Mouse (Mus musculus) v-Abl transformed pro-B cells (cell line): ENCODE results near the gene Med24.

Experiments
- in situ Hi-C, 2 experiments: fragments of 400-800 bp; cut with MboI; formaldehyde crosslinking; loops; one replicate each; pipeline ENCODE4 v1.15.1; 2025; ENCODE audit not compliant: unreplicated experiment in 2 of 2

Gene Med24

DNA sequence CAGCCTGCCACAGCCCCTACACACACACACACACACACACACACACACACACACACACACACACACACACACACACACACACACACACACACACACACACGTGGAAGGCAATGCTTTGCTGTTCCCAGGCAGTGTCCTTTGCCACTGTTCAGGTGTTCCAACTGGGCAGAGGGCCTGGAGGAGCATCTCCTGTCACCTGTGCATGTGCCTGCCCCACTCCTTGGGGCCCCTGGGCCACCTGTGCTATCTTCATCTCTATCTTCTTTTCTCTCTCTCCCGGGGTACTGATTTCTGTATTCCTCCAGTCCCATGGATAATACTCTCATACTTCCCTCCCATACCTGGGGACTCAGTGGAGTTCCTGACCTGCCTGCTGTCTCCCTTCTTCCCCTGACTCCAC is 37.1 kb upstream of the Med24 start:
- in situ Hi-C loops: no loop called here

DNA sequence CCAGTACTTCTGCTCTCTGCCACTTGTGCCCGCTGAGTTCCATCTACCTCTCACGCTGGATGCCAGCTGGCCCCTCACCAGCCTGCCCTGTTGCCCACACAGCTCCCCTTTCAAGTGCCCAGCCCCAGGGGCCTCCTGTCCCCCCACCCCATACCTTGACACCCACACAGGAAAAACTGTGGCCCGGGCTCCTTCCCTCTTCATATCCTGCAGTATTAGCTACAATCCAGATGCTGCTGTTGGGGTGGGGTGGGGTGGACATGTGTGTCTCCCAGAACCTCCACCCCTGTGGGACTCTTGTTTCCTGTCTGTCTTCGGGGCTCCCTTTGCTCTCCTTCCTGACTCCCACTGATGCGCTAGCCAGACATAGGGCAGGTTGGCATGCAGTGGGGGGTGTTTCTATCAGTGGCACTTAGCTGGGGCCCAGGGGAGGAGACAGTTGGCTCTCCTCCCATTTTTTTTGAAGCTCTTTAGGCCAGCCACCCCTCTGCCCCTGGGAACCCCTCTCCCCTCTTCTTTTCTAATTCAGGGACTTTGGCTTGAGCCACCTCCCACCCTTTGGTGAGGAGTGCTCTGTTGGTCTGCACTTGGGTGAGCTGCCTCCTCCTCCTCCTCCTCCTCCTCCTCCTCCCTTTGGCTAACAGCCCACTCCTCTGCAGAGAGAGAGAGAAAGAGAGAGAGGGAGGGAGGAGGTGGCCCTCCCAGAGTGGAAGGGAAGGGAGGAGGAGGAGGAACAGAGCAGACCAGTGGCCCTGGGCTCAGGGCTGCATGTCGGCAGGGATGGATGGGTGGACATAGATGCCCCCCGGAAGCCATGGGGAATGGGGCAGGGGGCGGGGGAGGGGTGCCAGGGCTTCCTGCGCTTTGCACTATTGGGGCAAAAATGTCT is 36.4 kb upstream of the Med24 start:
- in situ Hi-C loops: no loop called here

DNA sequence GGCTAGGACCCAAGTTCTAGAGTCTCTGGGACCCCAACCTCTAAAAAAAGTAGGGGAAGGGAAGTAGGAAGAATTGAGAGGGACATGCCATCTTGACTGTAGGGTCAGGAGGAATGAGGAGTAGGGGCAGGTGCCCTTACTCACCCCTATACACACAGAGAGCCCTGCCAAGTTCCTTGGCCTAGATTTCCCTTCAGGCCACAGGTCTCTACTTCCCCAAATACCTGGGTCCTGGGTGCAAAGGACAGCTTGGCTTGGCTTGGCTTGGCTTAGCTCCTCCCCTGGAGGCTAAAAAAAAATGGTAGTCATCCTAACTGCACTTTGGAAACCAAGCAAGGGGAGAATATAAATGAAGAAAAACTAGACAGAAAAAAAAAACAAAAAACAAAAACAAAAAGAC is 35.5 kb upstream of the Med24 start:
- in situ Hi-C loops: no loop called here

DNA sequence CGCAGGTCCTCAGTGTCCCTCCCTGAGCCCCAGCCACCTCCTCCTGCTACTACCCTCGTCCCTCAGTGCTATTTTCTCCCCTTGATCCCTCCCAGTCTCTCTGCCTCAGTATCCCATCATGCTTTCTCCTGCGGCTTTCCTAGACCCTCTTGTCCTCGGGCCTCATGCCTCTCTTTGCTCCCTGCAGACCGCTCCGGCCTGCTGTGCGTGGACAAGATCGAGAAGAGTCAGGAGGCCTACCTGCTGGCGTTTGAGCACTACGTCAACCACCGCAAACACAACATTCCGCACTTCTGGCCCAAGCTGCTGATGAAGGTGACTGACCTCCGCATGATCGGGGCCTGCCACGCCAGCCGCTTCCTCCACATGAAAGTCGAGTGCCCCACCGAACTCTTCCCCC is 34.9 kb upstream of the Med24 start:
- in situ Hi-C loops: no loop called here

DNA sequence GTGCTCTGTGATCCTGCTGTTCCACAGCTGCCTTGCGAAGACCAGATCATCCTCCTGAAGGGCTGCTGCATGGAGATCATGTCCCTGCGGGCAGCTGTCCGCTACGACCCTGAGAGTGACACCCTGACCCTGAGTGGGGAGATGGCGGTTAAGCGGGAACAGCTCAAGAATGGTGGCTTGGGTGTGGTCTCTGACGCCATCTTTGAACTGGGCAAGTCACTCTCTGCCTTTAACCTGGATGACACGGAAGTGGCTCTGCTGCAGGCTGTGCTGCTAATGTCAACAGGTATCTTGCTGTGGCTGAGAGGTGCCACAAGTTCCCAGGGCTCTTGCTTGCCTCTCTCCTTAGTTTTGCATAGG is 34.2 kb upstream of the Med24 start:
- in situ Hi-C loops: no loop called here

DNA sequence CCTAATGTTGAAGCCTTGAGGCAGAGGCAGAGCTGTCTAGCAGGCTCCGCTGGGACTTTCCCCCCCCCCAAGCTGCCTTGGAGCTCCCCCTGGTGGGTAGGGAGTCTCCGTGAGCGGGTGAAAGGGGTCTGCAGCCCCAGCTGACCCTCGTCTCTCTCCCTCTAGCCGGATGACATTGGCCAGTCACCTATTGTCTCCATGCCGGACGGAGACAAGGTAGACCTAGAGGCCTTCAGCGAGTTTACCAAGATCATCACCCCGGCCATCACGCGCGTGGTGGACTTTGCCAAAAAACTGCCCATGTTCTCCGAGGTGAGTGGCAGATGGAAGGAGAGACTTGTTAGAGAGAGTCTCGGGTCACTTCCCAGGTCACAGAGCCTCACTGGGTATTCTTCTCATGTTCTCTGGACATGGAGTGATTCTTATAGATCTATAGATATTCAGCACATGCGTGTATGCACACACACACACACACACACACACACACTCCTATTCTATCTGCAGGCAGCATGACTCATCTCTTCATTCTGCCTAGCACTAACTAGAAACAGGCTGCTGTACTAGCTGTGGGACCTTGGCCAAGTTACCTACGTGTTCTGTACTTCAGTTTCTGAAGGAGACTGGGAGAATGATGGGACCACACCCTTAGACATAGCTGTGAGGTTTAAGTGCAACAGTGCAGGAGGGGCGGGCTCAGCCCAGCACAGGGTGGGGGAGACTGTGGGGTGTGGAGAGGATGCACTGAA is 33.7 kb upstream of the Med24 start:
- in situ Hi-C loops: no loop called here

DNA sequence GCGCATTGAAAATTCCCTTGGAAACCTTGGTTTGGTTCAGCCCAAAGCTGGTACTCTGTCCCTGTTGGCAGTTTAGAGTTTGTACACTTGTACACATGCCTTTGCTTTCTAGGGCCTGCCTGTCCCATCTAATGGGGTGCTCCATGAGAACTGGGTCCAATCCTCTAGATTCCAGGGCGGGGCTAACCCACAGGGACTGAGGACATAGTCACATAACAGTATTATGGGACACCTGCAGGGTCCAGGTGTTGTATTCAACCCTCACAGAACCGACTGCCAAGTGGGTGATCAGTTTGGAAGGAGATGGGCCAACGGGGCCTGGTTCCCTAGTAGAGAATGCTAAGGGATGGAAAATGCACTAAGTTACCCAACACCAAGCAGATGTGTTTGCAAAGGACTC is 32.7 kb upstream of the Med24 start:
- in situ Hi-C loops: no loop called here

DNA sequence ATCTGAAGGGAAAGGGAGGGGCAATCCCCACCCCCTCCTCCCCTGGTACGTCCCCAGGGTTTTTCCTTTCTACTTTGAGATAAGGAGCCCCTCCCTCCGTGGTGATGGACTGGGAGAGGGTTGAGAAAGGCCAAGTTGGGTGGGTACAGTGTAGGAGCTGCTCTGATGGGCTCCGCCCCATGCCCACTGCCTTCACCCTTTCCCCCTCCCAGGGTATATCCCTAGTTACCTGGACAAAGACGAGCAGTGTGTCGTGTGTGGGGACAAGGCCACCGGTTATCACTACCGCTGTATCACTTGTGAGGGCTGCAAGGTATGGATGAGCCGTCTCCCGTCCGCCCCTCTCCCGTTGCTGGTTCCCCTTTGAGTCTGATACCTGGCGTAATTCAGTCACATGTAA is 27.5 kb upstream of the Med24 start:
- in situ Hi-C loops: no loop called here

DNA sequence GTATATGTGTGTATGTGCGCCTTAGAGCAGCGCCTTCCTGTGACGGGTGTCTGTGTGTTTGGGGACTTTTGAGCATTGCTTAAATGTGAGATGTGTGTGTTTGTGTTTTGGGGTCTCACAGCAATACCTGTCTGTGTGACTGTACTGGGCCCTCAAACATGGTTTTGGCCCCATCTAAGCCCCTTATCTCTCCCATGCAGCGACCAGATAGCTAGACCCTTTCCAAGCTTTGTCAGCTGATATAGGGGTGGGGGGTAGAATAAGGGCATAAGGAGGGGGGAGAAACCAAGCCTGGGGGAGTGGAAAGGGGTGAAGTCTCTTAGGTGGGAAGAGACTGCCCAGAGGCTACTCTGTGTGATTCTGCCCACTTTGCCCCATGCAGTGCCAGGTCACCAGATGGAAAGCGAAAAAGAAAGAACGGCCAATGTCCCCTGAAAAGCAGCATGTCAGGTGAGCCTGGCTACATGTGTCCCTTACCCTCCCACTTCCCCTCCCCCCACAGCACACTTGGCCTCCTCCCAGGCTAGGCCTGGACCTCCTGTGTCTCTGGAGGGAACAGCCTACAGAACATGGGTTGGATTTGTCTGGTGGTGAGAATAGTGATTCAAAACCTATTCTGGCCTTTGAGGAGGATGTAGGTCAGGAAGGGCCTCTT is 26.6 kb upstream of the Med24 start:
- in situ Hi-C loops: no loop called here

DNA sequence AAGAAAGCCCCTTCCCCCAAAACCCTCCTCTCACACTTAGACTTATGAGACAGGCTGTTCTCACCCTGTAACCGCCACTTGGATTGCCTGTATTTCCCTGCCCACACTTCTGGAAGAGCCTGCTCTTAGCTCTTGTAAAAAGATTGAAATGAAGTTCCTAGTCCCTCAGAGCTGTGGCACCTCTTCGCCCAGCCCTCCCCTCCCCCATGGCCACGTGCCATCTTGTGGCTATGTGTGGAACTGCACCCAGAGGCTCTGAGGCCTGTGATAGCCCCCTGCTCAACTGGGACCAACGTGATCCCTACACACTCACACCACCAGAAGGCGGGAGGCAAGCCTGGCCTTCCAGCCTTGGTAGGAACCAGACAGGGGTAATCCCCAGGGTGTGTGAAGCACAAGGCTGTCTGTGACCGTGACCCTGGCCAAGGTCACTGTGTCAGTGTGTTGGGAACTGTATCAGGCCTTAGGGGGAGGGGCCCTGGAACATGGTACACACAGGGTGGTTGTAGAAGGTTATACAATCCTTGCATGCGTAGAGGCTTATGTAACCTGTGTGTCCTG is 25.5 kb upstream of the Med24 start:
- in situ Hi-C loops: no loop called here

DNA sequence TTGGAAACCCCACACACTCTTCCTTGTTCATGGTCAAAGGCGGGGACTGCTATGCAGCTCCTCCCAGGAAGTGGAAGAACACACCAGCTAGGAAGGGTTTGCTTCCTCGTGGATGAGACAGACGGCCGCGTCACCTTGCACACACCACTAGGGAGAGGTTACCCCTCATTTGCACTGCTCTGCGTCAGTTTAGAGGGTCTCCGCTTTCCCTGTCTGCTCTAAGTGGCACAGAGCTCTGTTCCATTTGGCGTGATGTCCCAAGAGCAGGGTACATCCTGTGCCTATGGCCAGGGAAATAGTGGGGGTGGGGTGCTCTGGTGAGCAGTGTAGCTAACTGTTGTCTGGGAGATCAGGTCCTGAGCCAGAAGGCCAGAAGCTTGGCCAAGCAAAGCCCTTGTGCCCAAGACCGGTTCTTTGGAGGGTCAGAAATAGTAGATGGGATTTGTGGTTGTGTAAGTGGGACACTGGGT is 25.0 kb upstream of the Med24 start:
- in situ Hi-C loops: no loop called here

DNA sequence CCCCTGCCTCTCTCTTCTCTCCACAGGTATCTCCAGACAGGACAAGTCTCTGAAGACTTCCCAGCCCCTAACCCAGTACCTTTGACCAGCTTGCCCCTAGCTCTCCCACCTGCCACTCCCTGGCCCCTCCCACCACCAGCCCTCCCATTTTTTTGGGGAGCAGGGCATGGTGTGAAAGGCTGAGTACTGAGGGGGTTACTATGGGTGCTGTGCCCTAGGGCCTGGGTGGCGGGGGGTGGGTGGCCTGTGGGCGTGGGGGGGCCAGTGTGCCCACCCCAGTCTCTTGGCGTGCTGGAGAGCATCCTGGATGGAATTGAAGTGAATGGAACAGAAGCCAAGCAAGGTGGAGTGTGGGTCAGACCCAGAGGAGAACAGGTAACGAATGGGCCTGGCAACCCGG is 24.0 kb upstream of the Med24 start:
- in situ Hi-C loops: no loop called here

DNA sequence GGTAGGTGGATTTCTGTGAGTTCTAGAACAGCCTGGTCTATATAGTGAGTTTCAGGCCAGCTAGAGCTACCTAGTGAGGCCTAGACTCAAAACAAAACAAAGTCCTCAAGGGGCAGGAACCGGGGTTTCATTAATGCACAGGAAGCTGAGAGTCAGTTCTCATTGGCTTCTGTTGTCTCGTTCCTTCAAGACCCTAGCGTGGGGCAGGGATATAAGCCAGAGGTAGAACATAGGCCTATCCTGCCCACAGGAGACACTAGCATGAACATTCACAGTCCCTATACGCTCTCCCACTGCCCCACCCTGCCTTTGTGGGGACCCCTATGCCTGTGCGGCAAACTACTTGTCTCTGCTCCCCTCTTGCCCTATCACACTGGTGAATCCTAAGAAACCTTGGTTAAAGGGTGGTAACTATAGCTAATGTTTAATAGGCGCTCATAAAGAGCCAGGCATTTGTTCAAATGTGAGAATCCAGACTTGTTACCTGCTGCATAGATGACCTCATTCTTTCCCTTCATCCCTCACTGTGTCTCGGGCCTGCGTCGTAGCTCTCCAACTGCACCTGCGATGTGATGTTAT is 23.4 kb upstream of the Med24 start:
- in situ Hi-C loops: no loop called here

DNA sequence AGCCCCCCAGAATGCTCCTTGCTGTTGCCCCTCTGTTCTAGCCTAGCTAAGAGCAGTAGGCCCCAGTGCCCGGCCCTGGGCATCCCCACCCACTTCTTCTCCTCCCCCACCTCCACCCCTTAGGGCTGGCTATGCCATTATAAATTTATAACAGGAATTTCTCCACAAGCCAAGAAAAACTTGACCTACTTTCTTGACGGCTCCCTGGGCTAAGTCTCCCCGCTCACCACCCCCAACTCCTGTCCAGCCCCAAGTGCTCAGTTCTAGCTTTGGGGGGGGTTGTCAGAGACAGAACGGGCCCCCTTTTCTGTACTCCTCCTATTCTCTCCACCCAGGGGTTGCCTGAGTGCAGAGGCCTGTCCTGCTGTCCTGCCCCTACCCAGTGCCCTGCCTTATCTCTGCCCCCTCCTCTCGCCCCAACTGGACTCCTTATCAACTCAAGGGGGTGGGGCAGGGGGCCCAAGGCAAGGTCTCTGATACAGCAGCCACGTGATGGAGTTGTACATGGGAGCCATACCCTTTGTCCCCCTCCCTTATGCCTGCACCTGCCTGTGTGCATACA is 22.1 kb upstream of the Med24 start:
- in situ Hi-C loops: no loop called here

DNA sequence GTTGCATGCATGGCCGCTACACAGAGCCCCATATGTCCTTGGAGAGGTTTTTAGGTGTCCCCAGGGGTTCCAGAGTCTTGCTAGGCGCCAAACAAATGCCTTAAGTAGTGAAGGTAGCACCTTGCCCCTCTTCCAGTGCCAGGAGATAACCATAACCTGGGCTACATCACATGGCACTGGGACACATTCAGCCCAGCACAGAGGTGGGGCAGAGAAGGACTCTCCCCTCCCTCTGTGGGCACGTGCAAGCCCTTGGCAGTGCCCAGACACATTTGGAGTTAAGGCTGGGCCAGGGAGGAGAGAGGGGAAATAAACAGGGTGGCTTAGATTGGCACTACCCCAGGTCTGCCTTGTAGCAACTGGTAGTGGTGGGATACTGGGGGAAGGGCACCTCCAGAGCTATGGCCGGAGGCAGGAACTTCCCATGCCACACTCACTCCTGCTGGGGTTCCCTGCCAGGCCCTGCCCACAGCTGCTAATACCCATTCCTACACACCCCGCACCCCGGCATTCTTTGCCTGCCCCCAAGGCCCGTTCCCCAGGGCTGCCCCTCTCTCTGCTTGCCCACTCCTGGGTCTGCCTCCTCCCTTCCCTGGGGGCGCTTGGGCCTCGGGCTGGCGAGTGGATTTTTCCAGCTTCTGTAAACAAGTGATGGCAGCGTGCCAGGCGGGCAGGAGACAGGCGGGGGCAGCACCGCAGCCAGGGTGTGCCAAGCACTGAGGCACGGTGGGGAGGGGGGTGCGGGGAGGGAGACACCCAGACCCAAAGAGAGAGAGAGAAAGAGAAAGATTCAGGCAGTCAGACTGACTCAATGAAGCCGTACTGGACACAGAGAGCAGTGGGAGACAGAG is 21.3 kb upstream of the Med24 start:
- in situ Hi-C loops: no loop called here

DNA sequence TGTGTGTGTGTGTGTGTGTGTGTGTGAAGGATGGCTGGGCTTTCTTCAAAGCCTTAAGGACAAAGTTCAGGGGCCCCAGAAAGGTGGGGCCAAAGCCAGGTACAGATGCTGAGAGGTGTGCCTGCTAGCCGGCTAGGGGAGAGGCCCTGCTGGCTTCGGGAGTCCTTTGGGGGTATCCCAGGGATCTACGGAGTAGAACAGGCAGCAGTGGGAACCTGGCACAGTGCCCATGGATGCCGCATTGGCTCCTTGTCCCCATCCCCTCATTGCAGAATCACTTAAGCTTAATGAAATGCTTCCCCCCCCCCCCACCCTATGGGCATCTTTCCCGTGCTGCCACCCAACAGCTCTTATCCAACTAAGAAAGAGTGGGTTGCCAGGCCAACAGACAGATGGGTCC is 20.5 kb upstream of the Med24 start:
- in situ Hi-C loops: loop anchor here in 1 of 2 experiments (10.0 kb wide), 1 partner anchor 755 kb away; the partner anchor contains the start of gene Arl5c

DNA sequence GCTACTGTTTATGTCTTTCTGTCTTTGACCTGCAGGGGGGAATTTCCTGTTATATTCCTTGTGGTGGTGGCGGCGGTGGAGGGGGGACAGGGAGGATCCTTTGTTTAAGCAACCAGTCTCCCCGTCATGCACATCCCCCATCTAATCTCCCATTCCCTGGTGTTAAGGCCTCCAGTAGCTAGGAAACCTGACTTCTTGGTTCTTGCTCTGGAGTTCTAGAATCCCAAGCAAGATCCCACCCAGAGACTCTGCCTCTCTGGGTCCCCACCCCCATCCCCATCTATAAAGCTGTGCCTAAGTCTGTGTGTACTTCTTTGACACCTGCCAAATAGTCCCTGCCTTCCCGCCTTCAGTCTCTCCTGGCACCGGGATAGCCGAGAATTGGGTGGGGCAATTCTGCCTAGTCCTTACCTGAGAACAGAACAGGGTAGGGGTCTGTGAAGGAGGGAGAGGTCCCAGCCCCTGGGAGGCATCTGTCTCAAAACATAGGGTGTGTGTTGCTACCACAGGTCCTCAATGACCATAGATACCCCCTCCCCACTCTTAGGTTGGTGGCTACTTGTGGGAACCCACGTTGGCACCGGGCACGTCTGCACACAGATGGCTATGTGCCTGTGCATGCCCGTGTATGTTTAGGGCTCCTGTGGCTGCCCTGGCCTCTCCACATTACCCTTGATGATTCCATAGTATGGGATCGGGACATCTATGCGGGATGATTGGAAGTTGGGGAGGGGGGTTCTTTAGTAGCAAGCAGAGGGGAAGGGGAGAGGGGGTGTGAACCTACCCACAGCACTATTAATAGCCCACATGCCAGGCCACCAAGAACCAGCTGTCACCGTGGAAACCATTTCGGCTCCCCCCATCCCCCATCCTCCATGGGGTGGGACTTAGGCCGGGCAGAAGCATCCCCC is 19.5 kb upstream of the Med24 start:
- in situ Hi-C loops: loop anchor here in 1 of 2 experiments (10.0 kb wide), 1 partner anchor 754 kb away; the partner anchor contains the start of gene Arl5c

DNA sequence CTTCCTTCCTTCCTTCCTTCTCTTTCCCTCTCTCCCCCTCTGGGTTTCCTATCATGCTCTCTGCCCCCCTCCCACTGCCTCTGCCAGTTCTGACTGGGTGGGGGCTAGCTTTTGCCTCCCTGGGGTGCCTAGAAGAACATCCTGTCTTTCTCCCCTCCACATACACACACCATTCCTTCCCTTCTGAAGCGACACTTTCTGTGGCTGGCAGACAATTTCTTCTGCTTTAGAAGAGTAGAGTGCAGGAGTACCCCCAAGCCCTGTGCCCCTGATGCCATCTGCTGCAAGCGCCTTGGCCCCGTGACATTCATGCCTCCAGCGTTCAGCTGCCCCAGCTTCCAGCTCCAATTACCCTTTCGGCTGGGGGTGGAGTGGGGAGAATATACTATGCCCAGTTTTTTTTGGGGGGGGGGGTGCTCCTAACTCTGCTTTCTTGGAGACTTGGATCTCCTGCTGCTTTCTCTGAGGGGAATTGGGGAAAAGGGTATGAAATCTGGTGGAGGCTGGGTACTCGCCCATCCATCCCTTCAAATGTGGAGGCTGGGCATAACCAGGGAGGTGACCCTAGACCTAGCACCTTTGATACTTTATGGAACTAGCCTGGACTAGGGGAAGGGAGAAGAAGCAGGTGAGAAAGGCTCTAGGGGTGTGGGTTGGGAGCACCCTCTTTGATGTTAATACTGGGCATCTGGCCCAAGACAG is 18.7 kb upstream of the Med24 start:
- in situ Hi-C loops: loop anchor here in 1 of 2 experiments (10.0 kb wide), 1 partner anchor 753 kb away; the partner anchor contains the start of gene Arl5c
